Mouse (Mus musculus): ENCODE measurements around the gene Olfr390. TPM values are rescaled to one million over a fixed set of nuclear protein-coding genes. Genes with fewer than 3 reads are reported as not detected.

Olfr390 gene
- polyA plus RNA-seq (2014; fragmentation: Illumina TruSeq; extraction: RNeasy Lipid Tissue Mini Kit (QIAGEN cat#74804); ENCODE audit: low read depth, low replicate concordance) = not detected

DNA sequence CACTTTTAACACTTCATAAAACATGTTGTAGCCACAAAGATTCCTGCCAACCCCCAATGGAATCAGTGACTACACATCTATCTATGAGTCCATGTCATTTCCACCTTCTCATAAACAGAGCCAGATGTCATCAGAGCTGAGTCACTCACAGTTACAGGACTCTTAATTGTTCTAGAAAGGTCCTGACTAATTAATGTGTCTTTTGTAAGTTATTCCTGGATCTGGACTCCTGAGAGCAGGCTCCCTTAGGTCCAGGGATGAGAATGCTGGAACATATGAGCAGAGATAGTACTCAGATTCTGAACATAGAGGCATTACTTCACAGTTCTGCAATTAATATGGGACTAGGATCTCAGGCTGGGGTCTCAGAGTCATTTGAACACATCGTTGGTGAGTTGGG lies at the start of gene Olfr390:
Olfr390 (plus strand) TSS at position 301 of the 400 bp plus-strand sequence.

DNA sequence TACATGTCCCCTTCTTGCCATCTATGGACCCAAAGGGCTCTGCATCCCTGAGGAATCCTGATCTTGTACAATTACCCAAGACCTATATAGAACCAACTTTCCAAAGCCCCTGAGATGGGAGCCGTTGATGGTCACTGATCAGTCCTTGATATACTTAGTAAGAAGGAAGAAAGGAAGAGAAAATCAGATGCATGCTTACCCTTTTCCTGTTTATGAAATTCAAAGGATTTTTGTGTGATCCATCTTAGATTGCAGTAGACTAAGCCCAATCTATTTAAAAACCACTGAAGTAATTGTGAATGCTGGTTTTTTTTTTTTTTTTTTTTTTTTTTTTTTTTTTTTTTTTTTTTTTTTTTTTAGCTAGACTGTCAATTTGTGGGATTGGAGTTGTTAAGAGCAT lies 2.2 kb upstream of the Olfr390 start, which contains the start of gene Olfr389:
Olfr389 (minus strand) TSS at position 101 of the 400 bp plus-strand sequence.

DNA sequence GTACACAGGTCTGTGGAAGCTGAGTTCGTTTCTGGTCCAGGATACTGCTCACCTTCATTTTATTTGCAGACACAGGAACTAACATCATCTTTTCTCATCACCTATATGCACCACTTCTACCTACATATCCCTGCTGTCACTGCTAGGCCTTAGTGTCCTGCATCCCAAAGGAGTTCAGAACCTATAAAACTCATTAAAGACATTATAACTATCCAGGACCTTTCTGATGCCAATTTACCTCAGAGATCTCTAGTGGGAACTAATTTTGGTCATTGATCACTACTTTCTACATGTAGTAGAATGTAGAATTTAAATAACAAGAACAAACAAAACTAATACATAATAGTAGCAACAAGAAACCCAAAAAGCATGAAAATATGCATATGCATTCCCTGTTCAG lies 20.2 kb downstream of the Olfr390 start, which contains the start of gene Olfr391-ps:
Olfr391-ps (minus strand) TSS at position 101 of the 400 bp plus-strand sequence.

DNA sequence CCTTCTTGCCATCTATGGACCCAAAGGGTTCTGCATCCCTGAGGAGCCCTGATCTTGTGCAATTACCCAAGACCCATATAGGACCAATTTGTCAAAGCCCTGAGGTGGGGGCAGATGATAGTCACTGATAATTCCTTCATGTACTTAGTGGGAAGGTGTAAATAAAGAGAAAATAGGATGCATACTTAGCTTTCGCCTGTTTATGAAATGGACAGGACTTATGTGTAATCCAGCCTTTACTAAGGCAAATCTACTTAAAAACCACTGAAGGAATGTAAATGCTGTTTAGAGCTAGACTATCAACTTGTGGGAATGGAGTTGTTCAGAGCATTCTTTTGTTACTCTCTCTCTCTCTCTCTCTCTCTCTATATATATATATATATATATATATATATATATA lies 34.2 kb downstream of the Olfr390 start, which contains the start of gene Olfr392:
Olfr392 (minus strand) TSS at position 101 of the 400 bp plus-strand sequence.

Other genes starting within 250 kb of the Olfr390 start
- gene Olfr385, start 190.0 kb upstream of the Olfr390 start, polyA plus RNA-seq (2014; fragmentation: Illumina TruSeq; extraction: RNeasy Lipid Tissue Mini Kit (QIAGEN cat#74804); ENCODE audit: low read depth, low replicate concordance) = not detected
- gene Olfr384, start 184.4 kb upstream of the Olfr390 start, polyA plus RNA-seq (2014; fragmentation: Illumina TruSeq; extraction: RNeasy Lipid Tissue Mini Kit (QIAGEN cat#74804); ENCODE audit: low read depth, low replicate concordance) = not detected
- not detected for gene Zfp735, start 94.2 kb upstream of the Olfr390 start, polyA plus RNA-seq (2014; fragmentation: Illumina TruSeq; extraction: RNeasy Lipid Tissue Mini Kit (QIAGEN cat#74804); ENCODE audit: low read depth, low replicate concordance)
- gene Olfr389, start 2.3 kb upstream of the Olfr390 start, polyA plus RNA-seq (2014; fragmentation: Illumina TruSeq; extraction: RNeasy Lipid Tissue Mini Kit (QIAGEN cat#74804); ENCODE audit: low read depth, low replicate concordance) = not detected
- gene Olfr391-ps, start 20.1 kb downstream of the Olfr390 start, polyA plus RNA-seq (2014; fragmentation: Illumina TruSeq; extraction: RNeasy Lipid Tissue Mini Kit (QIAGEN cat#74804); ENCODE audit: low read depth, low replicate concordance) = not detected
- gene Olfr392, start 34.1 kb downstream of the Olfr390 start, polyA plus RNA-seq (2014; fragmentation: Illumina TruSeq; extraction: RNeasy Lipid Tissue Mini Kit (QIAGEN cat#74804); ENCODE audit: low read depth, low replicate concordance) = not detected
- not detected for gene Olfr393, start 68.5 kb downstream of the Olfr390 start, polyA plus RNA-seq (2014; fragmentation: Illumina TruSeq; extraction: RNeasy Lipid Tissue Mini Kit (QIAGEN cat#74804); ENCODE audit: low read depth, low replicate concordance)
- not detected for gene Olfr394, start 107.8 kb downstream of the Olfr390 start, polyA plus RNA-seq (2014; fragmentation: Illumina TruSeq; extraction: RNeasy Lipid Tissue Mini Kit (QIAGEN cat#74804); ENCODE audit: low read depth, low replicate concordance)
- not detected for gene Olfr395, start 126.3 kb downstream of the Olfr390 start, polyA plus RNA-seq (2014; fragmentation: Illumina TruSeq; extraction: RNeasy Lipid Tissue Mini Kit (QIAGEN cat#74804); ENCODE audit: low read depth, low replicate concordance)
- not detected for gene Olfr23, start 153.7 kb downstream of the Olfr390 start, polyA plus RNA-seq (2014; fragmentation: Illumina TruSeq; extraction: RNeasy Lipid Tissue Mini Kit (QIAGEN cat#74804); ENCODE audit: low read depth, low replicate concordance)
- gene Olfr397, start 177.9 kb downstream of the Olfr390 start, polyA plus RNA-seq (2014; fragmentation: Illumina TruSeq; extraction: RNeasy Lipid Tissue Mini Kit (QIAGEN cat#74804); ENCODE audit: low read depth, low replicate concordance) = not detected
- gene Olfr398, start 207.4 kb downstream of the Olfr390 start, polyA plus RNA-seq (2014; fragmentation: Illumina TruSeq; extraction: RNeasy Lipid Tissue Mini Kit (QIAGEN cat#74804); ENCODE audit: low read depth, low replicate concordance) = not detected

Data from adipose tissue, adult 10 weeks (tissue).